Mouse (Mus musculus): ENCODE results near the gene Spsb2. TPM values are rescaled to one million over a fixed set of nuclear protein-coding genes. Genes with fewer than 3 reads are reported as not detected.
A peak's percentile ranks its signal among the peaks of the same experiment; 100 is the strongest.

Gene Spsb2
- 1.9 TPM in 2 replicates for total RNA-seq (2014; fragmentation: Nextera tagmentation)
- 6.9 and 9.4 TPM in 2 replicates for total RNA-seq (2017)
- 10.1 and 10.9 TPM in 2 replicates for polyA plus RNA-seq (2012)

GRCm38 (mm10) chr6:124808358-124809012, at the start of gene Spsb2:
Spsb2 (plus strand) TSS chr6:124808661.
- TF ChIP-seq POLR2AphosphoS5 (IDR thresholded peaks at IDR 0.05; ENCODE audit: insufficient replicate concordance, low read depth, low read length) (no peak; the same call in 1 of the 2 replicates), GATA1 (IDR thresholded peaks at IDR 0.05; ENCODE audit: borderline replicate concordance, low read length) (no peak), CTCF (IDR thresholded peaks at IDR 0.05; ENCODE audit: low read depth, low read length) (no peak), GATA2 (IDR thresholded peaks at IDR 0.05; ENCODE audit: borderline replicate concordance, low read depth, low read length) (no peak), TAL1 (conservative IDR thresholded peaks at IDR 0.05; ENCODE audit: low read depth, low read length) (no peak)
- Histone ChIP-seq H3K9me3 (replicated peaks) (no peaks in the 10 kb centered on the region), H3K4me1 (ENCODE audit: insufficient read depth, low read depth, low read length) (peaks cover 82% of the 10 kb centered on the region), H3K27me3 (ENCODE audit: insufficient read depth, low read length) (no peaks in the 10 kb centered on the region), H3K36me3 (replicated peaks) (peaks cover 53% of the 10 kb centered on the region), H3K4me3 (ENCODE audit: low read depth, low read length) (peak within 1 kb of the TSS; percentile 74)
- DNase-seq (ENCODE audit: low spot score) (no peak), ATAC-seq (ENCODE audit: extremely low read depth, insufficient number of reproducible peaks, low FRiP score, poor library complexity, severe bottlenecking) (peak; percentile 17)

GRCm38 (mm10) chr6:124758849-124759232, 49.6 kb upstream of the Spsb2 start:
- no peak overlapping the region; the same call in 1 of the 2 replicates for H3K4me3 ChIP-seq (ENCODE audit: low read depth, low read length)

GRCm38 (mm10) chr6:124759259-124759658, 49.2 kb upstream of the Spsb2 start:
- peaks cover 38% of the 10 kb centered on the region for H3K4me1 ChIP-seq (ENCODE audit: insufficient read depth, low read depth, low read length)
- H3K27me3 ChIP-seq (ENCODE audit: insufficient read depth, low read length) = peaks cover 69% of the 10 kb centered on the region
- DNase-seq (ENCODE audit: low spot score) (peak; percentile 75), ATAC-seq (ENCODE audit: extremely low read depth, insufficient number of reproducible peaks, low FRiP score, poor library complexity, severe bottlenecking) (peak; percentile 50; the same call in 1 of the 2 replicates)
- no peak overlapping the region; the same call in 1 of the 2 replicates for H3K4me3 ChIP-seq (ENCODE audit: low read depth, low read length)
- no peaks in the 10 kb centered on the region for H3K9me3 ChIP-seq (replicated peaks)
- H3K36me3 ChIP-seq (replicated peaks) = no peaks in the 10 kb centered on the region
- peak; percentile 98 for TF ChIP-seq CTCF (IDR thresholded peaks at IDR 0.05; ENCODE audit: low read depth, low read length)
- no peak for TF ChIP-seq POLR2AphosphoS5 (IDR thresholded peaks at IDR 0.05; ENCODE audit: insufficient replicate concordance, low read depth, low read length)

More at GRCm38 (mm10) chr6:124758849-124759232, 49.6 kb upstream of the Spsb2 start:
- DNase-seq (ENCODE audit: low spot score) = no peak
- peaks cover 38% of the 10 kb centered on the region for H3K4me1 ChIP-seq (ENCODE audit: insufficient read depth, low read depth, low read length)
- no peak for ATAC-seq (ENCODE audit: extremely low read depth, insufficient number of reproducible peaks, low FRiP score, poor library complexity, severe bottlenecking)
- H3K27me3 ChIP-seq (ENCODE audit: insufficient read depth, low read length) = peaks cover 66% of the 10 kb centered on the region
- no peaks in the 10 kb centered on the region for H3K9me3 ChIP-seq (replicated peaks)
- TF ChIP-seq CTCF (IDR thresholded peaks at IDR 0.05; ENCODE audit: low read depth, low read length) (no peak), GATA1 (IDR thresholded peaks at IDR 0.05; ENCODE audit: borderline replicate concordance, low read length) (no peak), GATA2 (IDR thresholded peaks at IDR 0.05; ENCODE audit: borderline replicate concordance, low read depth, low read length) (no peak), POLR2AphosphoS5 (IDR thresholded peaks at IDR 0.05; ENCODE audit: insufficient replicate concordance, low read depth, low read length) (no peak), TAL1 (conservative IDR thresholded peaks at IDR 0.05; ENCODE audit: low read depth, low read length) (no peak)
- no peaks in the 10 kb centered on the region for H3K36me3 ChIP-seq (replicated peaks)

- peaks cover 80% of the 10 kb centered on the region for H3K27me3 ChIP-seq (ENCODE audit: insufficient read depth, low read length)
Observed at GRCm38 (mm10) chr6:124765951-124766350, 42.5 kb upstream of the Spsb2 start.

GRCm38 (mm10) chr6:124767536-124767919, 40.9 kb upstream of the Spsb2 start:
- Histone ChIP-seq H3K4me3 (ENCODE audit: low read depth, low read length) (no peak overlapping the region), H3K36me3 (replicated peaks) (no peaks in the 10 kb centered on the region), H3K4me1 (ENCODE audit: insufficient read depth, low read depth, low read length) (peaks cover 32% of the 10 kb centered on the region), H3K9me3 (replicated peaks) (no peaks in the 10 kb centered on the region), H3K27me3 (ENCODE audit: insufficient read depth, low read length) (peaks cover 79% of the 10 kb centered on the region)
- no peak for TF ChIP-seq CTCF (IDR thresholded peaks at IDR 0.05; ENCODE audit: low read depth, low read length)
- TF ChIP-seq TAL1 (conservative IDR thresholded peaks at IDR 0.05; ENCODE audit: low read depth, low read length) = no peak
- TF ChIP-seq GATA1 (IDR thresholded peaks at IDR 0.05; ENCODE audit: borderline replicate concordance, low read length) = no peak
- no peak for TF ChIP-seq POLR2AphosphoS5 (IDR thresholded peaks at IDR 0.05; ENCODE audit: insufficient replicate concordance, low read depth, low read length)
- no peak for TF ChIP-seq GATA2 (IDR thresholded peaks at IDR 0.05; ENCODE audit: borderline replicate concordance, low read depth, low read length)
- DNase-seq (ENCODE audit: low spot score) (no peak), ATAC-seq (ENCODE audit: extremely low read depth, insufficient number of reproducible peaks, low FRiP score, poor library complexity, severe bottlenecking) (no peak)

More at GRCm38 (mm10) chr6:124765951-124766350, 42.5 kb upstream of the Spsb2 start:
- TF ChIP-seq TAL1 (conservative IDR thresholded peaks at IDR 0.05; ENCODE audit: low read depth, low read length) (no peak), GATA2 (IDR thresholded peaks at IDR 0.05; ENCODE audit: borderline replicate concordance, low read depth, low read length) (no peak), CTCF (IDR thresholded peaks at IDR 0.05; ENCODE audit: low read depth, low read length) (no peak), GATA1 (IDR thresholded peaks at IDR 0.05; ENCODE audit: borderline replicate concordance, low read length) (no peak), POLR2AphosphoS5 (IDR thresholded peaks at IDR 0.05; ENCODE audit: insufficient replicate concordance, low read depth, low read length) (no peak)
- ATAC-seq (ENCODE audit: extremely low read depth, insufficient number of reproducible peaks, low FRiP score, poor library complexity, severe bottlenecking) (no peak), DNase-seq (ENCODE audit: low spot score) (no peak)
- Histone ChIP-seq H3K4me1 (ENCODE audit: insufficient read depth, low read depth, low read length) (peaks cover 32% of the 10 kb centered on the region), H3K9me3 (replicated peaks) (no peaks in the 10 kb centered on the region), H3K4me3 (ENCODE audit: low read depth, low read length) (no peak overlapping the region), H3K36me3 (replicated peaks) (no peaks in the 10 kb centered on the region)

GRCm38 (mm10) chr6:124767920-124768703, 40.3 kb upstream of the Spsb2 start:
- ATAC-seq (ENCODE audit: extremely low read depth, insufficient number of reproducible peaks, low FRiP score, poor library complexity, severe bottlenecking) (no peak), DNase-seq (ENCODE audit: low spot score) (no peak)
- Histone ChIP-seq H3K4me1 (ENCODE audit: insufficient read depth, low read depth, low read length) (peaks cover 32% of the 10 kb centered on the region), H3K27me3 (ENCODE audit: insufficient read depth, low read length) (peaks cover 73% of the 10 kb centered on the region), H3K36me3 (replicated peaks) (no peaks in the 10 kb centered on the region), H3K4me3 (ENCODE audit: low read depth, low read length) (no peak overlapping the region), H3K9me3 (replicated peaks) (no peaks in the 10 kb centered on the region)
- no peak for TF ChIP-seq POLR2AphosphoS5 (IDR thresholded peaks at IDR 0.05; ENCODE audit: insufficient replicate concordance, low read depth, low read length)
- TF ChIP-seq CTCF (IDR thresholded peaks at IDR 0.05; ENCODE audit: low read depth, low read length) = no peak
- TF ChIP-seq GATA1 (IDR thresholded peaks at IDR 0.05; ENCODE audit: borderline replicate concordance, low read length) = no peak
- no peak for TF ChIP-seq TAL1 (conservative IDR thresholded peaks at IDR 0.05; ENCODE audit: low read depth, low read length)
- TF ChIP-seq GATA2 (IDR thresholded peaks at IDR 0.05; ENCODE audit: borderline replicate concordance, low read depth, low read length) = no peak
